Mouse (Mus musculus): Measurements from ENCODE around the gene Gm7544.

Gene Gm7544

GRCm38 (mm10) chr1:82913025-82913424 lies 42.8 kb downstream of the Gm7544 start, which contains the start of gene A030005L19Rik:
Gene A030005L19Rik, plus strand, starts transcription at chr1:82913325.
- no peak for DNase-seq

GRCm38 (mm10) chr1:82905886-82906285 lies 49.9 kb downstream of the Gm7544 start:
- no peak for DNase-seq
